Mouse (Mus musculus): ENCODE data around the gene AY358078.

- TF ChIP-seq CTCF (IDR thresholded peaks at IDR 0.05; ENCODE audit: borderline replicate concordance, insufficient read depth, low read length): no peak
- no peak for TF ChIP-seq POLR2A (IDR thresholded peaks at IDR 0.05; ENCODE audit: low read depth, low read length)
These were observed 43.9 kb upstream of the AY358078 start for GRCm38 (mm10) chr14:51755944-51756343.
